Mouse (Mus musculus): Measurements from ENCODE around the gene Sult5a1. TPM values are rescaled to one million over a fixed set of nuclear protein-coding genes. Genes with fewer than 3 reads are reported as not detected.

Sult5a1 gene
- not detected for polyA plus RNA-seq (2017; shearing (Covaris generic))

DNA sequence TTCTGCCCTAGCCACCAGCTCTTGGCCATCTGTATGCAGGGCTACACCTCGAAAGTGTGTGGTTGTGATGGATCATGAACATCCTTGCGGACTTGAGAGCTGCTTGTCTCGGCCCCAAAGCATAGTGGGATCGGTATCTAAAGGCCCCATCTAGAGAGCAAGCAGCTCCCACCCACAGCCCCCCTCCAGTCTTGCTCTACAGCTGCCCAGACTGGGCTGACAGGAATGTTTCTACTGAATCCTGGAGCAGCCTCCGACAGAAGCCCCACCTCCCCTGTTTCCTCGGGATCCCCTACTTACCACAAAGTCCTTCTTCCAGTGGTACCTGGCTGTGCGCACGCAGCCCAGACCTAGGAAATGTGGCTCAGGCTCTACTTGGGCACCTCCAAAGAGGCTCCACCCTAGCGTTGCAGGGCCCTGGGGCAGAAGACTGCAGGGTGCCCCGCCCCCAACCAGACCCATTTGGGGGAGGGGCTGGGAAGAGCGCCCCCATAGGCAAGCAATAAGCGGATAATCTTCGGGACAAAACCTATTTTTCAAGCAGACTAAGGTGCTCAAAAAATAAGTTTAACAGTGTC lies at the start of gene Sult5a1:
Sult5a1 (minus strand) TSS at position 428 of the 578 bp plus-strand sequence.

DNA sequence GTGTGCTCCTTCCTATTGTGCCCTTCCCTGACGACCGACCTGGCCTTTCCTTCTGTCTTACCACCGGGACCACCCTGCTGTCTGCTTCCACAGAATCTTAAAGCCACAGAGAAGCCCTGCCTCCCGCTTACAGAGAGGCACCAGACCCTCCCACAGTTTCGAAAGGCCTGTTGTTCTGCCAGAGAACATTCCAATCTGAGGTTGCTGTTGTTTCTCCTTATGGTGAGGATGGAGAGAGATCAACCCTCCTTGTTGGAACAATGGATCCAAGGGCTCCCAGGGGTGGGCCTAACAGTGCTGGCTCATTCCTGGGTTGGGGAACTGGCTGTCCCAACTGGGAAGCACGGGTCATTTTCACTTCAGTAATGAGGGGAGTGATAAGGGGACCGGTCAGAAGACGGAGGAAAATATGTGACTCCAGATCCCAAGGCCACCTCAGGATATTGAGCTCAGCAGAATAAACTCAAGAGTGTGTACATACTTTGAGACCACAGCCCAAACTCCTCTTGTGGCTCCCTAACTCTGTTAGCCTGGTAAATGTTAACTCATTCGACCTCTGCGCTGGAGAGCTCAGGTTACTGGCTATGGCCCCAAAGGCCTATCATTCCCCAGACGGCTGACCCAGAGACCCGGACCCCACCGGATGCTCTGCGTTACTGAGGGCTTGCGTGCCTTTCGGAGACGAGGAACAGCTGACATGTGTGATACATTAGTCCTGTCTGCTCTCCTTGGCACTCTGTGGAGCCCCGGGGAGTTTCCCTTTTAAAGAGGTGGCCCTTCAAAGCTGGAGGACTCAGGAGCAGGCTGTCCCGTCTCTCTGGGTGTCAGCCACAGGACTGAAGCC lies 27.7 kb upstream of the Sult5a1 start, which contains the start of gene Dpep1:
Dpep1 (plus strand) TSS at position 677 of the 844 bp plus-strand sequence.

DNA sequence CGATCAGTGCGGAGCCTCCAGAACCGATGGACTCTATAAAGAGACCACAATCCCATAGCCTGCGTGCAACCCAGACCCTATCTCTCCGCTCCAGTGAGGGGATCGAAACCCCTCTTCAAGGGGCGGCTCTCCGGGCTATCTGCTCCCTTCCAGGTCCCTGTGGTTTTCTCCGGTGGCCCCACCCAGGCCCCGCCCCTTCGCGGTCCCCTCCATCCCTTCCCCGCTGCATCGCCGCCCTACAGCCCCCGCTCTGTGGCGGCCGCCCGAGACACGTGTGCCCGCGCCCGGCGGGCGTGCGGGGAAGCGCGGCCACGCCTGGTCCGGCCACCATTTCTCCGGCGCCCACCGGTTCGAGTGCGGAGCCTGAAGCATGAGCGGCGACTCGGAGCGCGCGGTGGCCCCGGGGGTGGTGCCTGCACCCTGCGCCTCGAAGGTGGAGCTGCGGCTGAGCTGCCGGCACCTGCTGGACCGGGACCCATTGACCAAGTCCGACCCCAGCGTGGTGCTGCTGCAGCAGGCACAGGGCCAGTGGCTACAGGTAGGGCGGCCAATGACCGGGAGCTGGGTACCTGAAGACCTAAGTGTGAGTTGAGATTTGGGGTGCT lies 40.9 kb downstream of the Sult5a1 start, which contains the start of gene Cpne7:
Cpne7 (plus strand) TSS at position 248 of the 605 bp plus-strand sequence.

DNA sequence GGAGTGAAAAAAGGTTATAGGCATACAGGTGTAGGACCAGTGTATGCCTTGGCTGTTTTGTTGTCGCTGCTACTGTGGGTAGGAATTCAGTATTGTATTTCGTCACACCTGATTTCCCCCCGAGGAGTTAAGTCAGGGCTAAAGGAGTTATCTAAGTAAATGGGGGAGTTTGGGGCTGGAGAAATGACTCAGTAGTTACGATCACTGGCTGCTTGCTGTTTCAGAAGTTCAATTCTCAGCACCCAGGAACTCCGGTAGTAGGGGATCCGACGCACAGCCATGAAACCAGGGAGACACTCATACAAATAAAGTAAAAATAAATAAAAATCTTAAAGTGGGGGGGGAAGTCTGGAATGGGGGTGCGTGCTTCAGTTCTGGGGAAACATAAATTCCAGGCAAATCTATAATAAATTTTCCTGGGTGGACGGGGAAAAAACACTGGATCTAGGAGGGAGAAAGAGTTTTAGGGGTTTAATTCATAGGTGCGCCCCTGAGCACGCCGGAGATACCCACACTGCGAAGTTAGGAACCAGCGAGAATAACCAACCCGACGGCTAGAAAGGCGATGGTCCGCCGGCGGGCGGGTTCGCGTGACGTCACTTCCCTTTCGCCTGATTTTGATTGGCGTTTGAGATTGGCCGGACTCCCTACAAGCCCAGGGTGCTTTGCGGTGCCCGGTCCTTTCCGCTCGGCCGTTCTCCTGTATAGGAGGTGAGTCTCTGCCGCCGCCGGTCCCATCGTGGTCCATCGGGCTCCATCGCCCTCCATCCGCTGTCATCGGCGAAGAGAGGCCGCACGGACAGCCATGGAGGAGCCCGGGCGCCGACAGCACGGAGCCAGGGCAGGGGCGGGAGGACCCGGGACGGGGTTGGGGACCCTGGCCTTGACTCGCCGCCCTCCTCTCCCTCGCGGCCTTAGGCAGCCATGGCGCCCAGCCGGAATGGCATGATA lies 56.1 kb downstream of the Sult5a1 start, which contains the start of gene Rpl13:
Rpl13 (plus strand) TSS at position 616 of the 951 bp plus-strand sequence.

Other genes starting within 250 kb of the Sult5a1 start
- gene Ankrd11, start 116.0 kb downstream of the Sult5a1 start, polyA plus RNA-seq (2017; shearing (Covaris generic)) = 413 TPM
- 96.0 TPM for gene Spg7, start 95.4 kb downstream of the Sult5a1 start, polyA plus RNA-seq (2017; shearing (Covaris generic))
- 1,111 TPM for gene Rpl13, start 56.0 kb downstream of the Sult5a1 start, polyA plus RNA-seq (2017; shearing (Covaris generic))
- 0.17 TPM for gene Cpne7, start 40.9 kb downstream of the Sult5a1 start, polyA plus RNA-seq (2017; shearing (Covaris generic))
- gene Dpep1, start 27.9 kb upstream of the Sult5a1 start, polyA plus RNA-seq (2017; shearing (Covaris generic)) = not detected
- 129 TPM for gene Chmp1a, start 54.4 kb upstream of the Sult5a1 start, polyA plus RNA-seq (2017; shearing (Covaris generic))
- gene Spata33, start 54.5 kb upstream of the Sult5a1 start, polyA plus RNA-seq (2017; shearing (Covaris generic)) = not detected
- 22.1 TPM for gene Cdk10, start 66.5 kb upstream of the Sult5a1 start, polyA plus RNA-seq (2017; shearing (Covaris generic))
- gene Spata2l, start 77.9 kb upstream of the Sult5a1 start, polyA plus RNA-seq (2017; shearing (Covaris generic)) = 15.3 TPM
- gene Zfp276, start 95.9 kb upstream of the Sult5a1 start, polyA plus RNA-seq (2017; shearing (Covaris generic)) = 43.1 TPM
- 20.9 TPM for gene Vps9d1, start 96.0 kb upstream of the Sult5a1 start, polyA plus RNA-seq (2017; shearing (Covaris generic))
- 8.5 TPM for gene Fanca, start 160.3 kb upstream of the Sult5a1 start, polyA plus RNA-seq (2017; shearing (Covaris generic))
- not detected for gene Spire2, start 174.4 kb upstream of the Sult5a1 start, polyA plus RNA-seq (2017; shearing (Covaris generic))
- 353 TPM for gene Tcf25, start 215.4 kb upstream of the Sult5a1 start, polyA plus RNA-seq (2017; shearing (Covaris generic))
- not detected for gene Mc1r, start 248.8 kb upstream of the Sult5a1 start, polyA plus RNA-seq (2017; shearing (Covaris generic))